8 mouse cellular contexts compared by ENCODE assay signal in genomic region chr17:15536457-15536904, GRCm38 (mm10). TPM values are rescaled to one million over a fixed set of nuclear protein-coding genes. Genes with fewer than 3 reads are reported as not detected.
DNase-seq lines count a peak whose midpoint lies in the region; ATAC-seq and TF ChIP-seq lines count a peak whose summit lies in the region.

No protein-coding gene starts in this region.

- no peak overlapping the region for H3K27ac ChIP-seq in kidney, embryonic 15.5 days
- no peak overlapping the region for H3K27ac ChIP-seq in brown adipose tissue, adult 24 weeks (replicated peaks; ENCODE audit: low read depth, low read length)
- H3K27ac ChIP-seq in liver, adult 2 months (replicated peaks; ENCODE audit: insufficient read depth, low read depth, low read length) = no peak overlapping the region
- H3K27ac ChIP-seq in neural tube, embryonic 15.5 days (replicated peaks) = no peak overlapping the region

- no peak for TF ChIP-seq POLR2A in liver, adult 2 months (IDR thresholded peaks at IDR 0.05; ENCODE audit: extremely low read depth, insufficient read depth, low read length)

- no peak for DNase-seq in kidney, adult 9 months
- peak; percentile 9 to 18 for DNase-seq in heart, postnatal 10 days
- no peak for DNase-seq in liver, adult 2 months (ENCODE audit: extremely low read depth, low read depth, low spot score)
- no peak for DNase-seq in right cerebral cortex, adult 2 months (ENCODE audit: low spot score in 2 of 2)

- no peak overlapping the region for H3K9ac ChIP-seq in kidney, embryonic 15.5 days
- no peak overlapping the region for H3K9ac ChIP-seq in liver, adult 2 months (ENCODE audit: low read depth, low read length)
- H3K9ac ChIP-seq in neural tube, embryonic 15.5 days (replicated peaks) = peak overlapping the region; percentile 48

- no peaks in the 10 kb centered on the region for H3K36me3 ChIP-seq in kidney, embryonic 15.5 days
- H3K36me3 ChIP-seq in liver, adult 2 months (ENCODE audit: control insufficient read depth, insufficient read depth, low read length) = no peaks in the 10 kb centered on the region
- no peaks in the 10 kb centered on the region for H3K36me3 ChIP-seq in neural tube, embryonic 15.5 days

- H3K9me3 ChIP-seq in kidney, embryonic 15.5 days (replicated peaks) = no peaks in the 10 kb centered on the region
- H3K9me3 ChIP-seq in neural tube, embryonic 15.5 days (replicated peaks) = no peaks in the 10 kb centered on the region

- H3K4me2 ChIP-seq in kidney, embryonic 15.5 days = peak overlapping the region; percentile 76
- peak overlapping the region; percentile 95 for H3K4me2 ChIP-seq in neural tube, embryonic 15.5 days

- H3K79me2 ChIP-seq in liver, adult 2 months (ENCODE audit: control insufficient read depth, insufficient read depth, low read length) = no peaks in the 10 kb centered on the region

- peaks cover 3% of the 10 kb centered on the region; the same call in 1 of the 2 replicates for H3K4me1 ChIP-seq in kidney, embryonic 15.5 days
- H3K4me1 ChIP-seq in brown adipose tissue, adult 24 weeks (ENCODE audit: control insufficient read depth, insufficient read depth, insufficient read length, low read length) = no peaks in the 10 kb centered on the region
- H3K4me1 ChIP-seq in liver, adult 2 months (ENCODE audit: control insufficient read depth, insufficient read depth, low read length) = no peaks in the 10 kb centered on the region; the same call in 1 of the 2 replicates
- H3K4me1 ChIP-seq in neural tube, embryonic 15.5 days = peaks cover 13% of the 10 kb centered on the region; the same call in 1 of the 2 replicates

- peak overlapping the region; percentile 51 for H3K4me3 ChIP-seq in kidney, embryonic 15.5 days (replicated peaks)
- H3K4me3 ChIP-seq in brown adipose tissue, adult 24 weeks (ENCODE audit: insufficient read depth, low read depth, low read length) = peak overlapping the region; percentile 41
- H3K4me3 ChIP-seq in liver, adult 2 months (ENCODE audit: insufficient read depth, low read depth, low read length) = peak overlapping the region; percentile 18; the same call in 1 of the 2 replicates
- peak overlapping the region; percentile 51 for H3K4me3 ChIP-seq in neural tube, embryonic 15.5 days (replicated peaks)

- WGBS in kidney, embryonic 15.5 days = 1% methylated on average over 33 of the region's 33 CpGs
- 4% methylated on average over 33 of the region's 33 CpGs for WGBS in liver, adult 2 months
- WGBS in neural tube, embryonic 15.5 days = 1% methylated on average over 32 of the region's 33 CpGs

- peaks cover 30% of the 10 kb centered on the region for H3K27me3 ChIP-seq in kidney, embryonic 15.5 days
- peaks cover 3% of the 10 kb centered on the region for H3K27me3 ChIP-seq in liver, adult 2 months (ENCODE audit: control insufficient read depth, insufficient read depth, low read length)
- peaks cover 11% of the 10 kb centered on the region for H3K27me3 ChIP-seq in neural tube, embryonic 15.5 days (replicated peaks)

- no peak for TF ChIP-seq CTCF in liver, adult 2 months (IDR thresholded peaks at IDR 0.05; ENCODE audit: low read depth, low read length)

- ATAC-seq in kidney, embryonic 15.5 days (replicated peaks; ENCODE audit: low FRiP score) = peak; percentile 64
- ATAC-seq in neural tube, embryonic 15.5 days (ENCODE audit: low FRiP score) = no peak
- no peak for ATAC-seq in activated CD4-positive, CD25-positive, alpha-beta regulatory T cell, adult 4 months

- intact Hi-C loops in heart, postnatal 10 days (cut with DNase I) = no loop called here

RNA-seq across cellular contexts. Expression of gene Pdcd2, which starts 9.4 kb away (rescaled TPM):
- polyA plus RNA-seq in kidney, embryonic 15.5 days (2015; fragmentation: Nextera tagmentation; extraction: Ambion mirVana) = 44.8 and 51.2 TPM in 2 replicates
- polyA plus RNA-seq in brown adipose tissue, adult 24 weeks (2012; ENCODE audit: insufficient read depth, insufficient read length, missing spikeins) = 23.6 and 33.0 TPM in 2 replicates
- 10 to 100 TPM; 16.8 to 17.0 TPM for total RNA-seq in heart, postnatal 10 days (2021)
- 25.9 and 32.9 TPM in 2 replicates for total RNA-seq in liver, adult 2 months (2014; rRNA removed)
- polyA plus RNA-seq in liver, adult 2 months (2012; rRNA removed) = 20.8 and 25.1 TPM in 2 replicates
- 63.4 and 66.6 TPM in 2 replicates for polyA plus RNA-seq in neural tube, embryonic 15.5 days (2015; fragmentation: Nextera tagmentation; extraction: Ambion mirVana)
- 10 to 100 TPM; 17.2 to 34.8 TPM for polyA plus RNA-seq in activated CD4-positive, CD25-positive, alpha-beta regulatory T cell, adult 4 months (2017; shearing (Covaris generic))

RNA-seq across cellular contexts. Expression of gene Prdm9, which starts 27.7 kb away (rescaled TPM):
- polyA plus RNA-seq in kidney, embryonic 15.5 days (2015; fragmentation: Nextera tagmentation; extraction: Ambion mirVana) = 2.0 and 2.9 TPM in 2 replicates
- 7.3 and 8.1 TPM in 2 replicates for polyA plus RNA-seq in brown adipose tissue, adult 24 weeks (2012; ENCODE audit: insufficient read depth, insufficient read length, missing spikeins)
- total RNA-seq in heart, postnatal 10 days (2021) = 1 to 10 TPM; 3.1 to 3.4 TPM
- 4.9 and 5.4 TPM in 2 replicates for total RNA-seq in liver, adult 2 months (2014; rRNA removed)
- 1.8 and 2.5 TPM in 2 replicates for polyA plus RNA-seq in liver, adult 2 months (2012; rRNA removed)
- 1.8 and 2.3 TPM in 2 replicates for polyA plus RNA-seq in neural tube, embryonic 15.5 days (2015; fragmentation: Nextera tagmentation; extraction: Ambion mirVana)
- 1 to 10 TPM; 4.7 to 6.5 TPM for polyA plus RNA-seq in activated CD4-positive, CD25-positive, alpha-beta regulatory T cell, adult 4 months (2017; shearing (Covaris generic))

RNA-seq across cellular contexts. Expression of gene Tbp, which starts 36.8 kb away (rescaled TPM):
- polyA plus RNA-seq in kidney, embryonic 15.5 days (2015; fragmentation: Nextera tagmentation; extraction: Ambion mirVana) = 49.4 and 51.1 TPM in 2 replicates
- polyA plus RNA-seq in brown adipose tissue, adult 24 weeks (2012; ENCODE audit: insufficient read depth, insufficient read length, missing spikeins) = 14.0 and 15.7 TPM in 2 replicates
- total RNA-seq in heart, postnatal 10 days (2021) = 10 to 100 TPM; 11.6 to 16.9 TPM
- total RNA-seq in liver, adult 2 months (2014; rRNA removed) = 4.9 and 5.5 TPM in 2 replicates
- polyA plus RNA-seq in liver, adult 2 months (2012; rRNA removed) = 20.0 and 25.5 TPM in 2 replicates
- polyA plus RNA-seq in neural tube, embryonic 15.5 days (2015; fragmentation: Nextera tagmentation; extraction: Ambion mirVana) = 48.8 and 51.7 TPM in 2 replicates
- 10 to 100 TPM; 43.5 to 57.4 TPM for polyA plus RNA-seq in activated CD4-positive, CD25-positive, alpha-beta regulatory T cell, adult 4 months (2017; shearing (Covaris generic))

RNA-seq across cellular contexts. Expression of gene Psmb1, which starts 36.9 kb away (rescaled TPM):
- polyA plus RNA-seq in kidney, embryonic 15.5 days (2015; fragmentation: Nextera tagmentation; extraction: Ambion mirVana) = 265 and 285 TPM in 2 replicates
- polyA plus RNA-seq in brown adipose tissue, adult 24 weeks (2012; ENCODE audit: insufficient read depth, insufficient read length, missing spikeins) = 179 and 185 TPM in 2 replicates
- total RNA-seq in heart, postnatal 10 days (2021) = 100 to 1,000 TPM; 138 to 142 TPM
- 212 and 260 TPM in 2 replicates for total RNA-seq in liver, adult 2 months (2014; rRNA removed)
- 71.2 and 87.0 TPM in 2 replicates for polyA plus RNA-seq in liver, adult 2 months (2012; rRNA removed)
- polyA plus RNA-seq in neural tube, embryonic 15.5 days (2015; fragmentation: Nextera tagmentation; extraction: Ambion mirVana) = 247 and 250 TPM in 2 replicates
- 100 to 1,000 TPM; 384 to 432 TPM for polyA plus RNA-seq in activated CD4-positive, CD25-positive, alpha-beta regulatory T cell, adult 4 months (2017; shearing (Covaris generic))

Comparison
In these comparisons a context has a peak if more than half of its experiments do, and no peak if none do; other contexts are left out.
1. DNase-seq: peak in heart, postnatal 10 days (2 of 2); none in kidney, adult 9 months (single experiment), liver, adult 2 months (single experiment) and right cerebral cortex, adult 2 months (0 of 2).
2. Peak in every context shown above with its lines, with median percentiles within 50 percentile points of each other: H3K4me3 ChIP-seq.